In the genomic region with DNA sequence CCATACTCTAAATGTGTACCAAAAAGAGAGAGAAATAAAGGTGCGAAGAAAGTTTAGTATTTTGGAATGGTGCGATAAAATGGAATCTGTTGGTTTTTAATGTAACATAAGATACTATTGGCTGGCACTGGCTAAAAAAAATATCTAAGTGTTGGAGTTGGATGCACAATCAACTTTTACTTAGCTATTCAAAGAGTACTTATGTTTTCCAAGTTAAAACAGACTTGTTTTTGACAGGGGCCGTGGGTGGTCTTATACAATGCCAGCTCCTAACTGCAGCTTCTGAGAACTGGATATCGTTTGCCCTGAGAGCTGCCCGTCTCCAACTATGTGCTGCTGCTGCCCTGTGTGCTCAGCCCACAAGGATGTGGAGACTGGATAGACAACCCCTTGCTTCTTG, we compare ENCODE assay signal across 17 mouse cellular contexts.
"Had no signal": no experiment of that assay in that cellular context is flagged by ENCODE, and none has a peak within 500 bp of the region (broad histone marks: within the 10 kb centered on the region; RNA-seq: fewer than 3 reads in every experiment).

No protein-coding gene starts in this region.

- H3K4me1 ChIP-seq: neural tube, embryonic 12.5 days; neural tube, embryonic 15.5 days; stomach, embryonic 15.5 days had no signal

- H3K27me3 ChIP-seq: neural tube, embryonic 12.5 days; neural tube, embryonic 13.5 days; neural tube, embryonic 15.5 days; stomach, embryonic 15.5 days had no signal

- H3K9ac ChIP-seq: neural tube, embryonic 12.5 days; neural tube, embryonic 13.5 days; neural tube, embryonic 15.5 days; stomach, embryonic 15.5 days had no signal

- H3K4me3 ChIP-seq: neural tube, embryonic 12.5 days; neural tube, embryonic 13.5 days; neural tube, embryonic 15.5 days; stomach, embryonic 15.5 days had no signal

- H3K4me2 ChIP-seq: neural tube, embryonic 12.5 days; neural tube, embryonic 13.5 days; neural tube, embryonic 15.5 days; stomach, embryonic 15.5 days had no signal

- H3K9me3 ChIP-seq: neural tube, embryonic 12.5 days; neural tube, embryonic 13.5 days; neural tube, embryonic 15.5 days; stomach, embryonic 15.5 days had no signal

- H3K27ac ChIP-seq: neural tube, embryonic 12.5 days; neural tube, embryonic 13.5 days; neural tube, embryonic 15.5 days; stomach, embryonic 15.5 days; stomach, postnatal 0 days had no signal

- DNase-seq: retina, postnatal 1 day; right cerebral cortex, adult 18-20 months; right cerebral cortex, postnatal 14 days; right cerebral cortex, postnatal 25 days; right cerebral cortex, postnatal 4 days; spleen, adult 18-20 months; thymus, adult 18-20 months; thymus, adult 2 months; thymus, postnatal 14 days; thymus, postnatal 25 days; thymus, postnatal 36 days; thymus, postnatal 4 days had no signal
